Mouse (Mus musculus): ENCODE data around the gene 1810030O07Rik. TPM values are rescaled to one million over a fixed set of nuclear protein-coding genes. Genes with fewer than 3 reads are reported as not detected.

Gene 1810030O07Rik
- polyA plus RNA-seq (2014; fragmentation: Nextera tagmentation; extraction: Ambion mirVana): 23.1 and 23.8 TPM in 2 replicates

DNA sequence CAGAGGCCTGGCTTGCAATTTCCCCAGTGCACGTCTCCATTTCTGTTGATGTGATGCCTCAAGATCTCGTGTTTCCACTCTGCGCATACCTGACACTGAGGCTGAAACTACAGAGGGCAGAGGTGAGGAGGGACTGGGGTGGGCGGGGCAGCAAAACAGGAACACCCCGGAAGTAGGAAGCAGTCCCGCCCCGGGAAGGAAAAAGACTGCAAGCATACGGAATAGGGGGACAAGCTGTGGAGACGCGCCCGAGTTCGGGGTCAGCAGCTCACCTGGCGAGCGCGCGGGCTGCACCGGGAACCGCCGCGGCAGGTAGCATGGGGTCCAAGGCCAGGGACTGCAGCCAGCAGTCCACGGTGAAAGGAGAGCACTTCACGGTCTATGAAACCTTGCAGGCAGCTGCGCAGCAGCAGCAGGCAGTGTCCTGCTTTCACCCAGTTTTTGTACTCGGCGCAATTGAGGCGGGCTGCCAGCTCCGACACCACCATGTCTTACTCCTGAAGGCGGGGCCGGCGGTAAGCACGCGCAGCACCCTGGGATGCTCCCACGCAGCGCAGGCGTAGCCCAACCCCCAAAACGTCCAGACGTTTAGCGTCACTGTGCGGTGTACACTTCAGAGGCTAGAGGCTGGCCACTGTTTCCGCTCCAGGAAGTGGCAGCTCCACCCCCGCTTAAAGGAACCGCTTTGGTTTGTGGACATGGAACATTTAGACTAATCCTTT is at the start of gene 1810030O07Rik:
TSS of gene 1810030O07Rik (minus strand) at position 615 of the 722 bp plus-strand sequence.
- H3K9me3 ChIP-seq (replicated peaks; ENCODE audit: control insufficient read depth, low read length): no peaks in the 10 kb centered on the region
- 7% methylated on average over 42 of the region's 42 CpGs for WGBS (ENCODE audit: insufficient replicate concordance)

DNA sequence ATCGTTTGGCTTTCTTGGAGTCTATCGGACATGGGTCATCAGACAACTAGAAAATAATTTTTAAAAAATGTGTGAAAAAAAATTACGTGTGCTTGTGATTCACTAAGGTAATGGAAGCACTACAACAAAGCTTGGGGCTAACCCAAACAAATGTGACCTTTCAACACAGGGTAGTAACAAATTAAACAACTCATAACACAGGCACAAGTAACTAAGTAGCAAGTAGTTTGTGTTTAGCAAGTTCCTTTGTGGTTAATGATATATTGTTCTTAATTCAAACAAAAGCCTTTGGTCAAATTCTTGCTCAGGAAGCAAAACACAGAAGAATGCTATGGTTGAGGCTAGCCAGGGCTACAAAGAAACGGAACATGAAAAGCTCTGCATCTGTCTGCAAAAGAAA is 42.6 kb upstream of the 1810030O07Rik start:
- H3K27ac ChIP-seq (ENCODE audit: low read depth, low read length): no peak overlapping the region
- no peaks in the 10 kb centered on the region; the same call in 1 of the 2 replicates for H3K36me3 ChIP-seq (ENCODE audit: control insufficient read depth, insufficient read depth, low read length)
- H3K9ac ChIP-seq (ENCODE audit: low read depth, low read length): no peak overlapping the region
- no peaks in the 10 kb centered on the region for H3K4me1 ChIP-seq (ENCODE audit: control insufficient read depth, insufficient read depth, low read length)
- no peaks in the 10 kb centered on the region for H3K27me3 ChIP-seq (ENCODE audit: control insufficient read depth, insufficient read depth, low read length)
- no peak for ATAC-seq (replicated peaks; ENCODE audit: insufficient number of reproducible peaks, low FRiP score, low TSS enrichment)
- 89% methylated on average over 4 of the region's 4 CpGs for whole genome bisulfite sequencing (ENCODE audit: insufficient replicate concordance)
- no peaks in the 10 kb centered on the region for H3K9me3 ChIP-seq (replicated peaks; ENCODE audit: control insufficient read depth, low read length)
- H3K4me2 ChIP-seq: no peak overlapping the region
- no peak overlapping the region for H3K4me3 ChIP-seq (ENCODE audit: low read depth, low read length)

More for the DNA sequence above, at the start of gene 1810030O07Rik:
- peak; percentile 97 for ATAC-seq (replicated peaks; ENCODE audit: insufficient number of reproducible peaks, low FRiP score, low TSS enrichment)
- Histone ChIP-seq H3K4me2 (peak within 1 kb of the TSS; percentile 60), H3K4me3 (ENCODE audit: low read depth, low read length) (peak within 1 kb of the TSS; percentile 73), H3K27me3 (ENCODE audit: control insufficient read depth, insufficient read depth, low read length) (peaks cover 5% of the 10 kb centered on the region; the same call in 1 of the 2 replicates), H3K9ac (ENCODE audit: low read depth, low read length) (peak within 1 kb of the TSS; percentile 83), H3K36me3 (ENCODE audit: control insufficient read depth, insufficient read depth, low read length) (peaks cover 7% of the 10 kb centered on the region; the same call in 1 of the 2 replicates), H3K4me1 (ENCODE audit: control insufficient read depth, insufficient read depth, low read length) (no peaks in the 10 kb centered on the region), H3K27ac (ENCODE audit: low read depth, low read length) (peak within 1 kb of the TSS; percentile 82)

DNA sequence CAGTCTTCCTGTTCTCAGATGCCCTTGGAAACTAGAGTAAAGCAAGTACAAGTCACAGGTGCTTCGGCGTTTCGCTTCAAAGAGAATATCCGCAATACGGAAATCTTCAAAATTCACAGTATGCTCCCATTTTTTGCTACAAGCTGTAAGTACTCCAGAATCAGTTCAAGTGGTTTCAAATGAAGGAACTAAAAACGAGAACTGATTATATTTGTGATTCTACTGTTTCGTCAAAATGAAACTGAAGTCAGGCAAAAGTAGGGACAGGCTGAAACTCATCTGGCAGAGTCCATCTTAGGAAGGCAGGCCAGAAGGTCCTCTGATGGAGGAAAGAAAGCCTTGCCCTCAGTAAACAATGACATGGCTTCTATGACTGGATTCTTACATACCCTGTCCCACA is 40.3 kb upstream of the 1810030O07Rik start:
- Histone ChIP-seq H3K27ac (ENCODE audit: low read depth, low read length) (no peak overlapping the region), H3K4me2 (no peak overlapping the region), H3K27me3 (ENCODE audit: control insufficient read depth, insufficient read depth, low read length) (no peaks in the 10 kb centered on the region), H3K4me3 (ENCODE audit: low read depth, low read length) (no peak overlapping the region), H3K9ac (ENCODE audit: low read depth, low read length) (no peak overlapping the region), H3K36me3 (ENCODE audit: control insufficient read depth, insufficient read depth, low read length) (no peaks in the 10 kb centered on the region; the same call in 1 of the 2 replicates), H3K4me1 (ENCODE audit: control insufficient read depth, insufficient read depth, low read length) (no peaks in the 10 kb centered on the region), H3K9me3 (replicated peaks; ENCODE audit: control insufficient read depth, low read length) (no peaks in the 10 kb centered on the region)
- WGBS (ENCODE audit: insufficient replicate concordance): 92% methylated on average over 7 of the region's 7 CpGs
- no peak for ATAC-seq (replicated peaks; ENCODE audit: insufficient number of reproducible peaks, low FRiP score, low TSS enrichment)

DNA sequence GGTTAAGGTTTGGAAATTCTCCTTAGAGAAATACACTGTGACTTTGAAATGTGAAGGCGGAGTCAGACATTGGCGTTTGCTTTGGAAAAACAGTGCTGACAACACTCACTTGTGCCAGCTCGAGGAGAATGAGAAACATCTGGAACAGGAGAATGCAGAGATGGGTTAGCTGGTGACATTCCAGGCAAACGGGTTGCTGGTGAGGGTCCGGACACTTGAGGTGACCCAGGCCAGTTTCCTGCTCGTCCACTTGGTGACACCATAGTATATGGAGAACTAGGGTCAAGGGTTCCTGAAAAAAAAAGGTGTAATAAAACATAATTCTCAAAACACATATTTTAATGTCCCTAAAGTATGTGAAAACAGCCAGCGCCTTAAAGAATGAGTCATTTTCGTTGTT is 13.4 kb upstream of the 1810030O07Rik start:
- Histone ChIP-seq H3K36me3 (ENCODE audit: control insufficient read depth, insufficient read depth, low read length) (0 out of 2 replicates have a peak, but pooled peaks cover 2% of the 10 kb centered on the region), H3K4me2 (no peak overlapping the region)
- no peak for ATAC-seq (replicated peaks; ENCODE audit: insufficient number of reproducible peaks, low FRiP score, low TSS enrichment)

DNA sequence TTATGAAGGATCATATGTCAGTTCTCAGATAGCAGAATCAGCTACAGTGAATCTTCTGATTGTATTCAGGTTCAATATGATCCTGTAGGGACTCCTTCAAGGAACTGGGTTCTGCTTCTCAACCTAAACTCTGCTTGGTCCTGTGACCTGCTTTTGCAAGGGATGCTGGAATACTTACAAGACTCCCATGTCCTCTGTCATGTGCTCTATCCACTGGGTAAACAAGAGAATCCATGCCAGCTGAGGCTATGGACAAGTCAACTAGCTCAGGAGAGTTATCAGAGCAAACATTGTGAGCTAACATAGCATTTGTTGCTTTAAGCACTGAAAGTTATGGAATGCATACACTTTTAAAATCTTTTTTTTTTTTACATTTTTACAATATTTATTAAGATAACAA is 12.6 kb upstream of the 1810030O07Rik start:
- ATAC-seq (replicated peaks; ENCODE audit: insufficient number of reproducible peaks, low FRiP score, low TSS enrichment): no peak
- Histone ChIP-seq H3K4me1 (ENCODE audit: control insufficient read depth, insufficient read depth, low read length) (no peaks in the 10 kb centered on the region), H3K27me3 (ENCODE audit: control insufficient read depth, insufficient read depth, low read length) (no peaks in the 10 kb centered on the region), H3K4me3 (ENCODE audit: low read depth, low read length) (no peak overlapping the region), H3K9me3 (replicated peaks; ENCODE audit: control insufficient read depth, low read length) (no peaks in the 10 kb centered on the region), H3K4me2 (no peak overlapping the region), H3K36me3 (ENCODE audit: control insufficient read depth, insufficient read depth, low read length) (0 out of 2 replicates have a peak, but pooled peaks cover 2% of the 10 kb centered on the region), H3K27ac (ENCODE audit: low read depth, low read length) (no peak overlapping the region), H3K9ac (ENCODE audit: low read depth, low read length) (no peak overlapping the region)

More for the DNA sequence above, 13.4 kb upstream of the 1810030O07Rik start:
- Histone ChIP-seq H3K9ac (ENCODE audit: low read depth, low read length) (no peak overlapping the region), H3K27ac (ENCODE audit: low read depth, low read length) (no peak overlapping the region), H3K4me3 (ENCODE audit: low read depth, low read length) (no peak overlapping the region), H3K27me3 (ENCODE audit: control insufficient read depth, insufficient read depth, low read length) (no peaks in the 10 kb centered on the region), H3K9me3 (replicated peaks; ENCODE audit: control insufficient read depth, low read length) (no peaks in the 10 kb centered on the region), H3K4me1 (ENCODE audit: control insufficient read depth, insufficient read depth, low read length) (no peaks in the 10 kb centered on the region)
- WGBS (ENCODE audit: insufficient replicate concordance): 69% methylated on average over 8 of the region's 8 CpGs

DNA sequence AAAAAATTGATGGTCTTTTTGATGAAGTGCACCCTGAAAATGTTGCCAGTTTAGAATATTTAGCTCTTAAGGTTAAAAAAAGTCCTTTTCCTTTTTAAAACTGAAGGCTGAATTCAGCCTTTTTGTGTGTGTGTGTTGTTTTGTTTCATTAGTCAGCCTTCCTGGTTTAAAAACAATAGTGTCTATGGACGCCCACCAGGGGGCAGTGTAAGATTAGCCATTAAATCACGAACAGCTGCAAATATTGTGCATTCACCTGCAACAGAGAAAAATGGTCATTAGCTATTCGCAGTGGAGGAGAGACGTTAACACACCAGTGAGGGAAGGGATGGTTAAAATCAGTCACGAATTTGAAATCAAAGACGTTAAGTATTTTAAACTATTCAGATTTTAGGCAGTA is 3.9 kb upstream of the 1810030O07Rik start:
- 33% methylated on average over 6 of the region's 6 CpGs for WGBS (ENCODE audit: insufficient replicate concordance)
- Histone ChIP-seq H3K4me3 (ENCODE audit: low read depth, low read length) (no peak overlapping the region), H3K4me1 (ENCODE audit: control insufficient read depth, insufficient read depth, low read length) (no peaks in the 10 kb centered on the region), H3K36me3 (ENCODE audit: control insufficient read depth, insufficient read depth, low read length) (no peaks in the 10 kb centered on the region), H3K27ac (ENCODE audit: low read depth, low read length) (no peak overlapping the region), H3K27me3 (ENCODE audit: control insufficient read depth, insufficient read depth, low read length) (peaks cover 5% of the 10 kb centered on the region; the same call in 1 of the 2 replicates), H3K9me3 (replicated peaks; ENCODE audit: control insufficient read depth, low read length) (no peaks in the 10 kb centered on the region), H3K9ac (ENCODE audit: low read depth, low read length) (no peak overlapping the region), H3K4me2 (no peak overlapping the region)
- no peak for ATAC-seq (replicated peaks; ENCODE audit: insufficient number of reproducible peaks, low FRiP score, low TSS enrichment)

DNA sequence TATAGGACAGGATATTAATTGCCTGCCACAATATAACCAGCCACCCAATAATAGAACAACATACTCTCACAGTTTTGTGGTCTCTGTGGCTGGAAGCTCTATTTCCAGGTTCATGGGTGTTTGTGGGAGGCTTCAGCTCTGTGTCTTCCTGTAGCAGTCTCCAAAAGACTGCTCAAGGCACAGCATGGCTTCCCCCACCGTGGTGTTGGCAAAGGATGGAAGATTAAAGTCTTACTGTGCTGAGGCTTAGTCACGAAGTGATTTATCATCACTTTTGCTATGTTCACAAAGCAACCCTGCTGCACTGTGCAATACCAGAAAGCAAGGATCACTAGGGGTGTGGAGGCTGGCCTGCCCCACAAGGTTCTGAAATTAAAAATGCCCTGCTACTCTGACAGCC is 19.6 kb downstream of the 1810030O07Rik start:
- WGBS (ENCODE audit: insufficient replicate concordance): 78% methylated on average over 2 of the region's 2 CpGs
- Histone ChIP-seq H3K4me2 (no peak overlapping the region), H3K9ac (ENCODE audit: low read depth, low read length) (no peak overlapping the region), H3K36me3 (ENCODE audit: control insufficient read depth, insufficient read depth, low read length) (peaks cover 7% of the 10 kb centered on the region; the same call in 1 of the 2 replicates), H3K4me3 (ENCODE audit: low read depth, low read length) (no peak overlapping the region), H3K9me3 (replicated peaks; ENCODE audit: control insufficient read depth, low read length) (no peaks in the 10 kb centered on the region), H3K27me3 (ENCODE audit: control insufficient read depth, insufficient read depth, low read length) (no peaks in the 10 kb centered on the region), H3K4me1 (ENCODE audit: control insufficient read depth, insufficient read depth, low read length) (no peaks in the 10 kb centered on the region), H3K27ac (ENCODE audit: low read depth, low read length) (no peak overlapping the region)
- no peak for ATAC-seq (replicated peaks; ENCODE audit: insufficient number of reproducible peaks, low FRiP score, low TSS enrichment)

DNA sequence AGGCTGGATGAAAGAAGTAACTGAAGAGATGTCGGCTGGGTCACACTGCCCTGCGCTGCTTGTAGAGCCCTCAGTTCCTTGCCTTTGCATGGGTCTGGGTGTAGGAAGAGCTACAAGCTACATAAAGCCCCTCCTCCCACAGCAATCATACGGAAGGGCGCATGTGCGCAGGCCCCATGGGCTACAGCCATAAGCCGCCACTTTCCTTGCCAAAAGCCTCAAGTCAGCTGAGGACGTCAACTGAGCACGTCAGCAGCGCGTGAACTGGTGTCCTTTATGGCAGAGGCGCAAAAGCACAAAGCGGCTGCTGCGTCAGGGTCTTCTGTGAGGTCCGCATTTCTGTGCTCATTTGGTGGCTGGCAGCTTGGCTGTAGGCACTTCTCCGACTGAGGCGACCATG is 21.6 kb downstream of the 1810030O07Rik start:
- H3K4me2 ChIP-seq: no peak overlapping the region
- ATAC-seq (replicated peaks; ENCODE audit: insufficient number of reproducible peaks, low FRiP score, low TSS enrichment): no peak
- no peaks in the 10 kb centered on the region for H3K4me1 ChIP-seq (ENCODE audit: control insufficient read depth, insufficient read depth, low read length)
- H3K9me3 ChIP-seq (replicated peaks; ENCODE audit: control insufficient read depth, low read length): no peaks in the 10 kb centered on the region
- WGBS (ENCODE audit: insufficient replicate concordance): 77% methylated on average over 16 of the region's 16 CpGs
- H3K36me3 ChIP-seq (ENCODE audit: control insufficient read depth, insufficient read depth, low read length): peaks cover 5% of the 10 kb centered on the region; the same call in 1 of the 2 replicates
- H3K27ac ChIP-seq (ENCODE audit: low read depth, low read length): no peak overlapping the region
- H3K4me3 ChIP-seq (ENCODE audit: low read depth, low read length): no peak overlapping the region
- no peak overlapping the region for H3K9ac ChIP-seq (ENCODE audit: low read depth, low read length)
- no peaks in the 10 kb centered on the region for H3K27me3 ChIP-seq (ENCODE audit: control insufficient read depth, insufficient read depth, low read length)

All from heart, embryonic 11.5 days (tissue).